Mouse (Mus musculus) MEL (cell line): ENCODE data around the gene Hsd17b13. TPM values are rescaled to one million over a fixed set of nuclear protein-coding genes. Genes with fewer than 3 reads are reported as not detected.
"Not testable (repeated sequence)": the region's sequence is repeated elsewhere in the genome, so short reads cannot be mapped to it uniquely, and the experiment has no call there.

Experiments used
- DNase-seq: peaks from one replicate; pipeline ENCODE4 v3.0.0; 2011; ENCODE audit warnings: low read depth, low spot score
- H3K27ac ChIP-seq: 2 replicates; pipeline ENCODE4 v1.5.1; 2012; ENCODE audit warnings: low read depth, mild to moderate bottlenecking, control low read depth, low read length, moderate library complexity; ENCODE audit not compliant: control insufficient read depth
- H3K27me3 ChIP-seq, 2 experiments: fragments of 150-350 bp in 1 of 2; sonication (generic) in 1 of 2; 2 replicates each; pipeline ENCODE4 v1.6.1; 2012; ENCODE audit warnings: low read length in 2 of 2, mild to moderate bottlenecking in 2 of 2, improper control_type of control experiment in 1 of 2, moderate library complexity in 1 of 2; ENCODE audit not compliant: insufficient read depth in 2 of 2, control insufficient read depth in 1 of 2
- H3K36me3 ChIP-seq, 2 experiments: 2 replicates each; pipeline ENCODE4 v1.6.1; 2012 to 2014; ENCODE audit warnings: low read length in 2 of 2, improper control_type of control experiment in 1 of 2, inconsistent platforms in 1 of 2, mild to moderate bottlenecking in 1 of 2; ENCODE audit not compliant: insufficient read depth in 2 of 2, control insufficient read depth in 1 of 2
- H3K4me1 ChIP-seq, 2 experiments: fragments of 150-350 bp in 1 of 2; sonication (generic) in 1 of 2; 2 replicates each; pipeline ENCODE4 v1.6.1; 2012; ENCODE audit warnings: low read length in 2 of 2, improper control_type of control experiment in 1 of 2, mild to moderate bottlenecking in 1 of 2; ENCODE audit not compliant: insufficient read depth in 2 of 2, control insufficient read depth in 1 of 2
- H3K4me3 ChIP-seq, 2 experiments: fragments of 150-350 bp in 1 of 2; sonication (generic) in 1 of 2; 2 replicates each; pipeline ENCODE4 v1.5.1; 2012; ENCODE audit warnings: low read depth in 2 of 2, low read length in 2 of 2, mild to moderate bottlenecking in 2 of 2, moderate library complexity in 2 of 2, control low read depth in 1 of 2, improper control_type of control experiment in 1 of 2; ENCODE audit not compliant: control insufficient read depth in 1 of 2, insufficient read depth in 1 of 2
- H3K79me2 ChIP-seq: 2 replicates; pipeline ENCODE4 v1.6.1; 2012; ENCODE audit warnings: mild to moderate bottlenecking, low read length, moderate library complexity; ENCODE audit not compliant: control insufficient read depth, poor library complexity, insufficient read depth
- H3K9ac ChIP-seq: 2 replicates; pipeline ENCODE4 v1.6.1; 2012; ENCODE audit warnings: low read depth, mild to moderate bottlenecking, control low read depth, low read length, moderate library complexity; ENCODE audit not compliant: control insufficient read depth, poor library complexity, severe bottlenecking
- H3K9me3 ChIP-seq: fragments of 150-350 bp; sonication (generic); replicated peaks from 2 replicates; pipeline ENCODE4 v1.6.1; 2012; ENCODE audit warnings: mild to moderate bottlenecking, low read length, improper control_type of control experiment, moderate library complexity; ENCODE audit not compliant: insufficient read depth
- BHLHE40 ChIP-seq: IDR thresholded peaks from 2 replicates; pipeline ENCODE4 v1.6.1; 2012; ENCODE audit warnings: low read depth, mild to moderate bottlenecking, inconsistent platforms, low read length, improper control_type of control experiment, borderline replicate concordance
- CTCF ChIP-seq, 3 experiments: IDR thresholded peaks in 2 of 3; conservative IDR thresholded peaks in 1 of 3; 2 replicates each; pipeline ENCODE4 v1.5.1; 2011 to 2012; ENCODE audit warnings: low read length in 3 of 3, low read depth in 2 of 3, mild to moderate bottlenecking in 2 of 3, improper control_type of control experiment in 1 of 3, inconsistent platforms in 1 of 3, mixed read lengths in 1 of 3, moderate library complexity in 1 of 3; ENCODE audit not compliant: control insufficient read depth in 1 of 3, insufficient read depth in 1 of 3, poor library complexity in 1 of 3, severe bottlenecking in 1 of 3
- ELF1 ChIP-seq: IDR thresholded peaks from 2 replicates; pipeline ENCODE4 v1.6.1; 2014; ENCODE audit warnings: low read depth, mild to moderate bottlenecking, inconsistent platforms, low read length, improper control_type of control experiment, moderate library complexity
- GABPA ChIP-seq: IDR thresholded peaks from 2 replicates; pipeline ENCODE4 v1.6.1; 2012; ENCODE audit warnings: low read depth, mild to moderate bottlenecking, inconsistent platforms, low read length, improper control_type of control experiment, moderate library complexity
- MAFK ChIP-seq: IDR thresholded peaks from 2 replicates; pipeline ENCODE4 v1.6.1; 2011; ENCODE audit warnings: low read depth, mild to moderate bottlenecking, low read length, improper control_type of control experiment, borderline replicate concordance
- MXI1 ChIP-seq: IDR thresholded peaks from 2 replicates; pipeline ENCODE4 v1.6.1; 2011; ENCODE audit warnings: mild to moderate bottlenecking, low read depth, low read length, improper control_type of control experiment
- NRF1 ChIP-seq: IDR thresholded peaks from 2 replicates; pipeline ENCODE4 v1.6.1; 2014; ENCODE audit warnings: low read depth, mild to moderate bottlenecking, inconsistent platforms, low read length, improper control_type of control experiment, moderate library complexity; ENCODE audit not compliant: poor library complexity, insufficient read depth, severe bottlenecking
- POLR2A ChIP-seq, 2 experiments: IDR thresholded peaks; 2 replicates each; pipeline ENCODE4 v1.6.1; 2011 to 2012; ENCODE audit warnings: low read length in 2 of 2, mild to moderate bottlenecking in 2 of 2, control low read depth in 1 of 2, improper control_type of control experiment in 1 of 2, low read depth in 1 of 2, moderate library complexity in 1 of 2; ENCODE audit not compliant: control insufficient read depth in 1 of 2, insufficient read depth in 1 of 2, poor library complexity in 1 of 2
- POLR2AphosphoS2 ChIP-seq: IDR thresholded peaks from 2 replicates; pipeline ENCODE4 v1.6.1; 2011; ENCODE audit warnings: low read length, improper control_type of control experiment
- POLR2AphosphoS5 ChIP-seq: IDR thresholded peaks from 2 replicates; pipeline ENCODE4 v1.6.1; 2012; ENCODE audit warnings: low read depth, borderline replicate concordance, mild to moderate bottlenecking, inconsistent platforms, low read length, moderate library complexity, mixed read lengths
- RCOR1 ChIP-seq: IDR thresholded peaks from 2 replicates; pipeline ENCODE4 v1.6.1; 2012; ENCODE audit warnings: low read depth, mild to moderate bottlenecking, inconsistent platforms, low read length, improper control_type of control experiment
- SIN3A ChIP-seq: IDR thresholded peaks from 2 replicates; pipeline ENCODE4 v1.6.1; 2012; ENCODE audit warnings: low read length, improper control_type of control experiment, inconsistent platforms
- TBP ChIP-seq: IDR thresholded peaks from 2 replicates; pipeline ENCODE4 v1.8.0; 2011; ENCODE audit warnings: low read depth, low read length, improper control_type of control experiment
- ZC3H11A ChIP-seq: IDR thresholded peaks from 2 replicates; pipeline ENCODE4 v1.6.1; 2012; ENCODE audit warnings: low read depth, mild to moderate bottlenecking, inconsistent platforms, low read length, improper control_type of control experiment
- ZKSCAN1 ChIP-seq: IDR thresholded peaks from 2 replicates; pipeline ENCODE4 v1.6.1; 2012; ENCODE audit warnings: low read depth, mild to moderate bottlenecking, inconsistent platforms, low read length, improper control_type of control experiment, moderate library complexity
- ZNF384 ChIP-seq: IDR thresholded peaks from 2 replicates; pipeline ENCODE4 v1.6.1; 2012; ENCODE audit warnings: low read depth, mild to moderate bottlenecking, inconsistent platforms, low read length, improper control_type of control experiment
- polyA plus RNA-seq, 2 experiments: library from polyadenylated mRNA; stranded (reverse) in 1 of 2; unstranded in 1 of 2; fragments of >175 nt in 1 of 2; fragments of >200 nt in 1 of 2; gene quantifications; 2 replicates each; pipeline versions ENCODE4 v1.2.1 to v1.2.4; 2012; ENCODE audit warnings: low replicate concordance in 2 of 2, low read depth in 1 of 2; ENCODE audit not compliant: insufficient read length in 2 of 2, insufficient read depth in 1 of 2, missing spikeins in 1 of 2
- total RNA-seq: library from RNA; depleted of rRNA; stranded (reverse); fragments of 300-350 nt; gene quantifications from 2 replicates; pipeline ENCODE4 v1.2.3, GENCODE M21; 2012

The Hsd17b13 gene
- total and polyA plus RNA-seq, 3 experiments = 0.08 TPM; not detected in 2

GRCm38 (mm10) chr5:103953135-103954083, 23.8 kb downstream of the Hsd17b13 start:
- H3K27me3 ChIP-seq = no peaks in the 10 kb centered on the region; a peak in 1 of 4 replicates
- H3K9ac ChIP-seq = no peak overlapping the region
- H3K4me3 ChIP-seq = no peak overlapping the region
- H3K27ac ChIP-seq = no peak overlapping the region
- TF ChIP-seq NRF1 = no peak
- TF ChIP-seq GABPA = no peak
- TF ChIP-seq SIN3A = no peak
- TF ChIP-seq ZC3H11A = no peak
- no peak for TF ChIP-seq POLR2AphosphoS5
- no peak for TF ChIP-seq ELF1
- TF ChIP-seq MXI1 = no peak
- TF ChIP-seq CTCF (IDR thresholded peaks at IDR 0.05 in 2 of 3, conservative IDR thresholded peaks at IDR 0.05 in 1 of 3; ENCODE audit: control insufficient read depth in 1 of 3, insufficient read depth in 1 of 3, low read depth in 2 of 3, low read length in 3 of 3, poor library complexity in 1 of 3, severe bottlenecking in 1 of 3) = no peak
- no peak for TF ChIP-seq BHLHE40
- no peak for TF ChIP-seq ZNF384
- TF ChIP-seq MAFK = no peak
- TF ChIP-seq POLR2A (IDR thresholded peaks at IDR 0.05; ENCODE audit: control insufficient read depth in 1 of 2, insufficient read depth in 1 of 2, low read depth in 1 of 2, low read length in 2 of 2, poor library complexity in 1 of 2) = no peak
- TF ChIP-seq POLR2AphosphoS2 = no peak
- no peak for TF ChIP-seq RCOR1
- TF ChIP-seq TBP = no peak
- TF ChIP-seq ZKSCAN1 = no peak
- H3K36me3 ChIP-seq = no peaks in the 10 kb centered on the region
- no peaks in the 10 kb centered on the region for H3K4me1 ChIP-seq
- H3K9me3 ChIP-seq = no peaks in the 10 kb centered on the region
- no peaks in the 10 kb centered on the region for H3K79me2 ChIP-seq
- no peak for DNase-seq

GRCm38 (mm10) chr5:103950138-103950537, 27.1 kb downstream of the Hsd17b13 start:
- not testable (repeated sequence) for H3K36me3 ChIP-seq, H3K27ac ChIP-seq, H3K79me2 ChIP-seq, H3K4me3 ChIP-seq, H3K9ac ChIP-seq, H3K27me3 ChIP-seq, H3K4me1 ChIP-seq, DNase-seq, H3K9me3 ChIP-seq
